Mouse (Mus musculus): ENCODE data around the gene Rapgef2. TPM values are rescaled to one million over a fixed set of nuclear protein-coding genes. Genes with fewer than 3 reads are reported as not detected.

Rapgef2 gene
- total RNA-seq, 2 experiments from 2014 or later, result 155 to 161 TPM

- no peak for DNase-seq
Observed at GRCm38 (mm10) chr3:79283031-79283430, 3.3 kb downstream of the Rapgef2 start.

- DNase-seq, result no peak
Observed at GRCm38 (mm10) chr3:79275856-79276645, 10.3 kb downstream of the Rapgef2 start.

GRCm38 (mm10) chr3:79273350-79273749, 13.0 kb downstream of the Rapgef2 start:
- no peak for DNase-seq

- DNase-seq, result no peak
Observed at GRCm38 (mm10) chr3:79272939-79273338, 13.4 kb downstream of the Rapgef2 start.

GRCm38 (mm10) chr3:79270980-79271555, 15.2 kb downstream of the Rapgef2 start:
- no peak for DNase-seq

GRCm38 (mm10) chr3:79269872-79270271, 16.4 kb downstream of the Rapgef2 start:
- no peak for DNase-seq

GRCm38 (mm10) chr3:79266976-79267375, 19.3 kb downstream of the Rapgef2 start:
- no peak for DNase-seq

- no peak for DNase-seq
Observed at GRCm38 (mm10) chr3:79261816-79262316, 24.5 kb downstream of the Rapgef2 start.

- no peak for DNase-seq
Observed at GRCm38 (mm10) chr3:79254023-79254422, 32.3 kb downstream of the Rapgef2 start.

- no peak for DNase-seq
Observed at GRCm38 (mm10) chr3:79253416-79253815, 32.9 kb downstream of the Rapgef2 start.

- no peak for DNase-seq
Observed at GRCm38 (mm10) chr3:79252921-79253394, 33.4 kb downstream of the Rapgef2 start.

GRCm38 (mm10) chr3:79249955-79250354, 36.4 kb downstream of the Rapgef2 start:
- peak; percentile 38 to 42 for DNase-seq

GRCm38 (mm10) chr3:79248659-79249235, 37.6 kb downstream of the Rapgef2 start:
- DNase-seq, result no peak

GRCm38 (mm10) chr3:79248208-79248607, 38.1 kb downstream of the Rapgef2 start:
- DNase-seq, result no peak

GRCm38 (mm10) chr3:79244347-79244746, 42.0 kb downstream of the Rapgef2 start:
- no peak for DNase-seq

- no peak for DNase-seq
Observed at GRCm38 (mm10) chr3:79242922-79243705, 43.2 kb downstream of the Rapgef2 start.

GRCm38 (mm10) chr3:79242298-79242697, 44.0 kb downstream of the Rapgef2 start:
- DNase-seq, result no peak

GRCm38 (mm10) chr3:79239066-79239462, 47.3 kb downstream of the Rapgef2 start:
- no peak for DNase-seq

GRCm38 (mm10) chr3:79238456-79239065, 47.8 kb downstream of the Rapgef2 start:
- DNase-seq, result no peak

GRCm38 (mm10) chr3:79237619-79238342, 48.5 kb downstream of the Rapgef2 start:
- DNase-seq, result no peak

GRCm38 (mm10) chr3:79234485-79234884, 51.8 kb downstream of the Rapgef2 start:
- no peak for DNase-seq
